Comparison of ENCODE assay signal across 8 mouse cellular contexts in genomic region chr19:25628490-25628889, GRCm38 (mm10). TPM values are rescaled to one million over a fixed set of nuclear protein-coding genes. Genes with fewer than 3 reads are reported as not detected.
DNase-seq lines count a peak whose midpoint lies in the region; ATAC-seq and TF ChIP-seq lines count a peak whose summit lies in the region.

No protein-coding gene starts in this region.

- no peaks in the 10 kb centered on the region for H3K4me1 ChIP-seq in lung, embryonic 16.5 days (replicated peaks; ENCODE audit: control insufficient read depth, insufficient read depth, low read length)

- 9% methylated on average over 9 of the region's 9 CpGs for WGBS in lung, embryonic 16.5 days

- H3K9me3 ChIP-seq in lung, embryonic 16.5 days (ENCODE audit: control insufficient read depth, low read length) = no peaks in the 10 kb centered on the region

- no peaks in the 10 kb centered on the region for H3K36me3 ChIP-seq in C2C12 (ENCODE audit: control insufficient read depth, insufficient read depth)
- no peaks in the 10 kb centered on the region for H3K36me3 ChIP-seq in lung, embryonic 16.5 days (ENCODE audit: control insufficient read depth, insufficient read depth, low read length)

- H3K9ac ChIP-seq in lung, embryonic 16.5 days (ENCODE audit: low read length) = no peak overlapping the region

- H3ac ChIP-seq in C2C12 (ENCODE audit: control insufficient read depth, insufficient read length, low read depth) = no peak overlapping the region

- peak; percentile 35 for TF ChIP-seq CTCF in C2C12 (IDR thresholded peaks at IDR 0.05; ENCODE audit: control insufficient read depth, insufficient read depth, insufficient read length)
- TF ChIP-seq CTCF in gastrocnemius, adult 2 months (IDR thresholded peaks at IDR 0.05) = peak; percentile 96

- H3K79me3 ChIP-seq in C2C12 (ENCODE audit: low read depth) = no peaks in the 10 kb centered on the region

- intact Hi-C loops in gastrocnemius, adult 2 months (cut with DNase I) = no loop called here

- no peak overlapping the region for H3K4me3 ChIP-seq in C2C12 (ENCODE audit: insufficient read depth, poor library complexity, severe bottlenecking)
- no peak overlapping the region for H3K4me3 ChIP-seq in gastrocnemius, adult 2 months
- H3K4me3 ChIP-seq in lung, embryonic 16.5 days (ENCODE audit: low read length) = no peak overlapping the region

- no peak overlapping the region for H3K4me2 ChIP-seq in lung, embryonic 16.5 days (ENCODE audit: low read depth, low read length)

- no peaks in the 10 kb centered on the region for H3K79me2 ChIP-seq in C2C12 (ENCODE audit: control insufficient read depth, insufficient read depth)

- no peak overlapping the region for H3K27ac ChIP-seq in gastrocnemius, adult 2 months
- no peak overlapping the region for H3K27ac ChIP-seq in lung, embryonic 16.5 days (ENCODE audit: low read length)

- peak; percentile 68 for DNase-seq in ZHBTc4 (ENCODE audit: low read depth, low spot score)
- DNase-seq in cerebellum, postnatal 4 days (ENCODE audit: low spot score in 2 of 2) = peak; percentile 58 to 72
- peak; percentile 64 for DNase-seq in gastrocnemius, adult 2 months
- peak; percentile 65 for DNase-seq in layer of hippocampus, adult 11-12 months (ENCODE audit: low spot score)
- peak; percentile 84 for DNase-seq in retina, postnatal 1 day
- DNase-seq in yolk sac, embryonic 10.5 days (ENCODE audit: low spot score) = no peak

- ATAC-seq in lung, embryonic 16.5 days (ENCODE audit: low read depth) = peak; percentile 67

- H3K27me3 ChIP-seq in C2C12 (ENCODE audit: control insufficient read depth, insufficient read depth, insufficient read length) = peaks cover 21% of the 10 kb centered on the region
- H3K27me3 ChIP-seq in lung, embryonic 16.5 days (ENCODE audit: control insufficient read depth, insufficient read depth, low read depth, low read length) = peaks cover 36% of the 10 kb centered on the region

TF ChIP-seq in C2C12, 6 proteins besides CTCF, POLR2A, EP300 and RAD21:
- TF ChIP-seq MYOG (IDR thresholded peaks at IDR 0.05; ENCODE audit: control insufficient read depth, extremely low read depth, insufficient read length) (no peak), MYOD1 (IDR thresholded peaks at IDR 0.05; ENCODE audit: control insufficient read depth, insufficient read length, low read depth) (no peak), MAX (IDR thresholded peaks at IDR 0.05) (no peak), USF1 (IDR thresholded peaks at IDR 0.05; ENCODE audit: low read depth) (no peak), FOSL1 (IDR thresholded peaks at IDR 0.05; ENCODE audit: insufficient read depth, low read length, poor library complexity, severe bottlenecking) (no peak), CEBPB (IDR thresholded peaks at IDR 0.05; ENCODE audit: low read depth) (no peak)

RNA-seq across cellular contexts. Expression of gene Dmrt3, which starts 18.4 kb away (rescaled TPM):
- 0.33 TPM for polyA plus RNA-seq in C2C12 (2012; fragmentation: generic; extraction: Trizol)
- total RNA-seq in gastrocnemius, adult 2 months (2021) = not detected
- polyA plus RNA-seq in lung, embryonic 16.5 days (2015; fragmentation: Nextera tagmentation; extraction: Ambion mirVana) = 0.20 and 0.44 TPM in 2 replicates

RNA-seq across cellular contexts. Expression of gene Dmrt2, which starts 43.7 kb away (rescaled TPM):
- 1.4 TPM for polyA plus RNA-seq in C2C12 (2012; fragmentation: generic; extraction: Trizol)
- 1 to 10 TPM; 4.5 to 8.8 TPM for total RNA-seq in gastrocnemius, adult 2 months (2021)
- 0.63 and 0.69 TPM in 2 replicates for polyA plus RNA-seq in lung, embryonic 16.5 days (2015; fragmentation: Nextera tagmentation; extraction: Ambion mirVana)
